Mouse (Mus musculus): ENCODE measurements around the gene Gm12666. TPM values are rescaled to one million over a fixed set of nuclear protein-coding genes. Genes with fewer than 3 reads are reported as not detected.
"Not testable (repeated sequence)": the region's sequence is repeated elsewhere in the genome, so short reads cannot be mapped to it uniquely, and the experiment has no call there.

Gene Gm12666
- polyA plus RNA-seq (2014; fragmentation: Nextera tagmentation; extraction: Ambion mirVana): not detected in 2 replicates

- DNase-seq (ENCODE audit: low spot score); H3K27me3 ChIP-seq (ENCODE audit: control insufficient read depth, insufficient read depth, low read length); H3K4me2 ChIP-seq (replicated peaks; ENCODE audit: low read depth, low read length); H3K4me1 ChIP-seq (replicated peaks; ENCODE audit: control insufficient read depth, insufficient read depth, low read length); H3K9ac ChIP-seq (ENCODE audit: low read depth, low read length); H3K36me3 ChIP-seq (ENCODE audit: control insufficient read depth, insufficient read depth, low read length); H3K27ac ChIP-seq (ENCODE audit: low read depth, low read length); H3K4me3 ChIP-seq (ENCODE audit: low read depth, low read length); H3K9me3 ChIP-seq (ENCODE audit: control insufficient read depth, low read length); ATAC-seq (ENCODE audit: low FRiP score): not testable (repeated sequence)
- WGBS: 78% methylated on average over 1 of the region's 1 CpGs
Observed at GRCm38 (mm10) chr4:92191649-92192048, at the start of gene Gm12666. Gm12666 (minus strand) TSS chr4:92191749.

GRCm38 (mm10) chr4:92226326-92226725 lies 34.8 kb upstream of the Gm12666 start:
- H3K4me3 ChIP-seq (ENCODE audit: low read depth, low read length): no peak overlapping the region
- no peak overlapping the region for H3K9ac ChIP-seq (ENCODE audit: low read depth, low read length)
- ATAC-seq (ENCODE audit: low FRiP score) (no peak), DNase-seq (ENCODE audit: low spot score) (no peak)
- no peaks in the 10 kb centered on the region for H3K27me3 ChIP-seq (ENCODE audit: control insufficient read depth, insufficient read depth, low read length)
- WGBS: 91% methylated on average over 2 of the region's 2 CpGs
- no peaks in the 10 kb centered on the region for H3K36me3 ChIP-seq (ENCODE audit: control insufficient read depth, insufficient read depth, low read length)
- no peaks in the 10 kb centered on the region for H3K9me3 ChIP-seq (ENCODE audit: control insufficient read depth, low read length)
- H3K4me1 ChIP-seq (replicated peaks; ENCODE audit: control insufficient read depth, insufficient read depth, low read length): no peaks in the 10 kb centered on the region
- no peak overlapping the region for H3K27ac ChIP-seq (ENCODE audit: low read depth, low read length)
- no peak overlapping the region for H3K4me2 ChIP-seq (replicated peaks; ENCODE audit: low read depth, low read length)

- 96% methylated on average over 1 of the region's 1 CpGs for WGBS
- Histone ChIP-seq H3K27me3 (ENCODE audit: control insufficient read depth, insufficient read depth, low read length) (no peaks in the 10 kb centered on the region), H3K4me1 (replicated peaks; ENCODE audit: control insufficient read depth, insufficient read depth, low read length) (no peaks in the 10 kb centered on the region), H3K27ac (ENCODE audit: low read depth, low read length) (no peak overlapping the region), H3K36me3 (ENCODE audit: control insufficient read depth, insufficient read depth, low read length) (no peaks in the 10 kb centered on the region), H3K9me3 (ENCODE audit: control insufficient read depth, low read length) (no peaks in the 10 kb centered on the region), H3K9ac (ENCODE audit: low read depth, low read length) (no peak overlapping the region), H3K4me3 (ENCODE audit: low read depth, low read length) (no peak overlapping the region), H3K4me2 (replicated peaks; ENCODE audit: low read depth, low read length) (no peak overlapping the region)
- DNase-seq (ENCODE audit: low spot score) (no peak), ATAC-seq (ENCODE audit: low FRiP score) (no peak)
Observed at GRCm38 (mm10) chr4:92216286-92216685, 24.7 kb upstream of the Gm12666 start.

GRCm38 (mm10) chr4:92152646-92153045 lies 38.9 kb downstream of the Gm12666 start:
- DNase-seq (ENCODE audit: low spot score) (no peak), ATAC-seq (ENCODE audit: low FRiP score) (no peak)
- no peaks in the 10 kb centered on the region for H3K9me3 ChIP-seq (ENCODE audit: control insufficient read depth, low read length)
- WGBS: 95% methylated on average over 1 of the region's 1 CpGs
- H3K9ac ChIP-seq (ENCODE audit: low read depth, low read length): no peak overlapping the region
- H3K4me3 ChIP-seq (ENCODE audit: low read depth, low read length): no peak overlapping the region
- H3K36me3 ChIP-seq (ENCODE audit: control insufficient read depth, insufficient read depth, low read length): no peaks in the 10 kb centered on the region
- H3K4me2 ChIP-seq (replicated peaks; ENCODE audit: low read depth, low read length): no peak overlapping the region
- H3K27me3 ChIP-seq (ENCODE audit: control insufficient read depth, insufficient read depth, low read length): no peaks in the 10 kb centered on the region
- no peak overlapping the region for H3K27ac ChIP-seq (ENCODE audit: low read depth, low read length)
- H3K4me1 ChIP-seq (replicated peaks; ENCODE audit: control insufficient read depth, insufficient read depth, low read length): no peaks in the 10 kb centered on the region

- H3K27me3 ChIP-seq (ENCODE audit: control insufficient read depth, insufficient read depth, low read length): no peaks in the 10 kb centered on the region
- H3K36me3 ChIP-seq (ENCODE audit: control insufficient read depth, insufficient read depth, low read length): no peaks in the 10 kb centered on the region
- H3K4me3 ChIP-seq (ENCODE audit: low read depth, low read length): no peak within 1 kb of the TSS
- H3K4me2 ChIP-seq (replicated peaks; ENCODE audit: low read depth, low read length): no peak within 1 kb of the TSS
- DNase-seq (ENCODE audit: low spot score) (no peak), ATAC-seq (ENCODE audit: low FRiP score) (no peak)
- no peak within 1 kb of the TSS for H3K27ac ChIP-seq (ENCODE audit: low read depth, low read length)
- no peaks in the 10 kb centered on the region for H3K4me1 ChIP-seq (replicated peaks; ENCODE audit: control insufficient read depth, insufficient read depth, low read length)
- H3K9ac ChIP-seq (ENCODE audit: low read depth, low read length): no peak within 1 kb of the TSS
- H3K9me3 ChIP-seq (ENCODE audit: control insufficient read depth, low read length): no peaks in the 10 kb centered on the region
Observed at GRCm38 (mm10) chr4:92147134-92147533, 44.4 kb downstream of the Gm12666 start, which contains the start of gene Izumo3. Izumo3 (minus strand) TSS chr4:92147234.

Other genes starting within 250 kb of the Gm12666 start
- gene Izumo3, start 44.5 kb downstream of the Gm12666 start, polyA plus RNA-seq (2014; fragmentation: Nextera tagmentation; extraction: Ambion mirVana): not detected in 2 replicates